In the genomic region with DNA sequence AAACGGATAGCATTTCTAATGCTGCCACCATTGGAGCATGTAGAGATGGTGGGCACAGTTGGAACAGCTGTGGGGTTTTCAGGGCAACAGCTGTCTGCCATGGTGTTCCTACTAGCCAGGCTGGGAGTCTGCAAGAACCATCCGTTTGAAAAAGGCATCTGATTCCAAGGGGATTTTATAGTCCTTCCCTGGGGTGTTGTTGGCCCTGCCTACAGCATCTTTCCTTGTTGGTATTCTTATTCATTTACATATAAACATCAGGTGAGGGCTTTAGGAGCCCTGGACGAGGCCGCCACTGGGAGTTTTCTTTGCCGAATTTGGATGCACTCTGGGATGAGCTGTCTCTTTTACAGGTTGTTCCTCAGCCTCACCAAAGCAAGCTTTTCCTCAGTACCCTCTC, we compare ENCODE assay signal across 38 mouse cellular contexts. TPM values are rescaled to one million over a fixed set of nuclear protein-coding genes. Genes with fewer than 3 reads are reported as not detected.
"Had no signal": no experiment of that assay in that cellular context is flagged by ENCODE, and none has a peak within 500 bp of the region (broad histone marks: within the 10 kb centered on the region; RNA-seq: fewer than 3 reads in every experiment).

A gene (minus strand): TSS at position 101 of the 400 bp plus-strand sequence.

- H3K27me3 ChIP-seq: embryonic facial prominence, embryonic 13.5 days; embryonic facial prominence, embryonic 15.5 days; forebrain, embryonic 12.5 days; forebrain, embryonic 13.5 days; forebrain, embryonic 15.5 days had no signal

- ATAC-seq: forebrain, embryonic 13.5 days; forebrain, embryonic 14.5 days; forebrain, embryonic 15.5 days; forebrain, embryonic 16.5 days; forebrain, postnatal 0 days had no signal

- DNase-seq: cerebellum, adult 2 months; cerebellum, adult 8-10 months; cerebellum, adult 9-10 months; cerebellum, adult 9-11 months; cerebellum, postnatal 14 days; cerebellum, postnatal 25 days; cerebellum, postnatal 36 days; embryo, embryonic 11 days; forebrain, postnatal 0 days; gastrocnemius, adult 2 months; gastrocnemius, postnatal 10 days; gastrocnemius, postnatal 14 days; gastrocnemius, postnatal 25 days; gastrocnemius, postnatal 36 days; heart, adult 18-20 months; heart, adult 2 months had no signal

- H3K27ac ChIP-seq: embryonic facial prominence, embryonic 10.5 days; embryonic facial prominence, embryonic 12.5 days; embryonic facial prominence, embryonic 13.5 days; embryonic facial prominence, embryonic 15.5 days; forebrain, embryonic 10.5 days; forebrain, embryonic 12.5 days; forebrain, embryonic 13.5 days; forebrain, embryonic 15.5 days; gastrocnemius, adult 2 months; heart, adult 2 months had no signal

- H3K4me1 ChIP-seq: embryonic facial prominence, embryonic 10.5 days; embryonic facial prominence, embryonic 12.5 days; embryonic facial prominence, embryonic 13.5 days; embryonic facial prominence, embryonic 15.5 days; forebrain, embryonic 10.5 days; forebrain, embryonic 12.5 days; forebrain, embryonic 13.5 days; forebrain, embryonic 15.5 days had no signal

- H3K36me3 ChIP-seq: embryonic facial prominence, embryonic 10.5 days; embryonic facial prominence, embryonic 12.5 days; embryonic facial prominence, embryonic 13.5 days; embryonic facial prominence, embryonic 15.5 days; forebrain, embryonic 10.5 days; forebrain, embryonic 12.5 days; forebrain, embryonic 15.5 days had no signal

- H3K9me3 ChIP-seq: embryonic facial prominence, embryonic 10.5 days; embryonic facial prominence, embryonic 12.5 days; embryonic facial prominence, embryonic 13.5 days; forebrain, embryonic 12.5 days; forebrain, embryonic 13.5 days; forebrain, embryonic 15.5 days had no signal

- H3K4me3 ChIP-seq: embryonic facial prominence, embryonic 10.5 days; embryonic facial prominence, embryonic 12.5 days; embryonic facial prominence, embryonic 13.5 days; embryonic facial prominence, embryonic 15.5 days; erythroblast, embryonic 14.5 days; forebrain, embryonic 10.5 days; forebrain, embryonic 12.5 days; forebrain, embryonic 13.5 days; forebrain, embryonic 15.5 days; gastrocnemius, adult 2 months; heart, adult 2 months had no signal

RNA-seq across cellular contexts. Expression of the gene that starts here (rescaled TPM):
- total RNA-seq: common myeloid progenitor, adult 5-6 weeks; forebrain, postnatal 0 days; gastrocnemius, adult 18-20 months; gastrocnemius, adult 2 months; gastrocnemius, adult 8-10 months; gastrocnemius, postnatal 10 days; gastrocnemius, postnatal 14 days; gastrocnemius, postnatal 25 days; gastrocnemius, postnatal 36 days; gastrocnemius, postnatal 4 days; granulocyte monocyte progenitor cell, adult 5-6 weeks; heart, adult 18-20 months; heart, adult 2 months had no signal
- polyA plus RNA-seq: cerebellum, adult 2 months; cortical plate, adult 2 months; embryonic facial prominence, embryonic 10.5 days; embryonic facial prominence, embryonic 11.5 days; embryonic facial prominence, embryonic 12.5 days; embryonic facial prominence, embryonic 13.5 days; embryonic facial prominence, embryonic 14.5 days; embryonic facial prominence, embryonic 15.5 days; erythroblast, embryonic 14.5 days; forebrain, embryonic 10.5 days; forebrain, embryonic 11.5 days; forebrain, embryonic 12.5 days; forebrain, embryonic 13.5 days; forebrain, embryonic 14.5 days; forebrain, embryonic 15.5 days; forebrain, embryonic 16.5 days; forebrain, postnatal 0 days; frontal cortex, adult 2 months; gonadal fat pad, adult 2 months; heart, adult 2 months had no signal
